Mouse (Mus musculus) myocyte (in vitro differentiated cells): ENCODE results near the gene Dab1.

Experiments used
- E2F4 ChIP-seq: IDR thresholded peaks from one replicate; pipeline ENCODE4 v1.6.1; 2011; ENCODE audit warnings: mild to moderate bottlenecking, control low read depth, moderate library complexity; ENCODE audit not compliant: insufficient read depth
- MAX ChIP-seq: IDR thresholded peaks from one replicate; pipeline ENCODE4 v1.6.1; 2011; ENCODE audit warnings: low read depth, mild to moderate bottlenecking, control low read depth
- MYOD1 ChIP-seq, 3 experiments: IDR thresholded peaks; one replicate each; pipeline ENCODE4 v1.6.1; 2011; ENCODE audit warnings: control low read depth in 2 of 3, low read depth in 2 of 3, mild to moderate bottlenecking in 2 of 3, moderate library complexity in 1 of 3; ENCODE audit not compliant: insufficient read length in 2 of 3, control insufficient read depth in 1 of 3
- MYOG ChIP-seq, 3 experiments: IDR thresholded peaks; one replicate each; pipeline ENCODE4 v1.6.1; 2011; ENCODE audit warnings: control low read depth in 2 of 3, low read depth in 2 of 3, mild to moderate bottlenecking in 2 of 3; ENCODE audit not compliant: insufficient read length in 2 of 3, control insufficient read depth in 1 of 3, insufficient read depth in 1 of 3
- POLR2A ChIP-seq: IDR thresholded peaks from one replicate; pipeline ENCODE4 v1.6.1; 2011; ENCODE audit warnings: low read depth, mild to moderate bottlenecking, control low read depth, moderate library complexity; ENCODE audit not compliant: insufficient read length
- POLR2AphosphoS2 ChIP-seq: IDR thresholded peaks from one replicate; pipeline ENCODE4 v1.6.1; 2011; ENCODE audit warnings: low read depth, control low read depth; ENCODE audit not compliant: insufficient read length
- TCF12 ChIP-seq: IDR thresholded peaks from one replicate; pipeline ENCODE4 v1.6.1; 2011; ENCODE audit warnings: mild to moderate bottlenecking, control low read depth; ENCODE audit not compliant: poor library complexity, insufficient read depth, severe bottlenecking
- USF1 ChIP-seq: IDR thresholded peaks from one replicate; pipeline ENCODE4 v1.6.1; 2011; ENCODE audit warnings: low read depth, mild to moderate bottlenecking, control low read depth, moderate library complexity

DNA sequence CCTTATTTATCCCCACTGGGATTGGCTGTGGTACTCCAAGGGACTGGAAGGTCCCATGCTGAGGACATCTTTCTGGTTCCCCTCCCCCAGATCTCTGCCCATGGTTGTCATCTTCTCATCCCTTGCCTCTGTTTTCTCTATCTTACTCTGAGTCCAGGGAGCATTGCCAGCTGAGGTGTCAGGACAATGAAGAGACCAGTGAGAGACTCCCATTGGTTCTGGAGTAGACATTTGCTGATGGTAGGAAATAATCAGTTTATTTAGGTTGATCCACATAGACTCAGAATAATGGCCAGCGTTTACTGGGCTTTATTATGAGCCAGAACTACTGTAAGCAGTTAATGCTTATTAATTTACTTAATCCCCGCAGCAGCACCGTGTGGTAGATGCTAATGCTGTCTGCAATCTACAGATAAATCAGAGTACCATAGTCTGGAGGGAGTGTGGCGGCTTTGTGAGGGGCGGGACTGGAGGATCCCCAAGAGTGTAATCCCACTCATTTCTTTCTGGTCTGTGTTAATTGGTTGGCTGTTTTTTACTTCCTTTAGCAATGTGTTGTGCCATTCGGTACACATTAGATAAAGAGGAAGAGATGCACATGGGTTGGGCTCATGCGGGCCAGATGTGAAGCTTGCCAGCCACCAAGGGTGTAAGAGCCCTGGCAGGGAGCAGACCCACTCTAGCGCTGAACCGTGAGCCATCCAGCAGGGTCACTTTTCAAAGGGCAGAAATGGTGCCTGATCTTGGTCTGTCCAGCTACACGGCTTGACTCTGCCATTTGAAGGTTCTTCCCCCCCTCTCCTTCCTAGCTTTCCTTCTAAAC, 824.0 kb downstream of the Dab1 start:
- TF ChIP-seq POLR2AphosphoS2 (no peak), POLR2A (no peak), USF1 (no peak), MYOD1 (IDR thresholded peaks at IDR 0.05; ENCODE audit: control insufficient read depth in 1 of 3, insufficient read length in 2 of 3, low read depth in 2 of 3) (no peak), MAX (no peak), MYOG (IDR thresholded peaks at IDR 0.05; ENCODE audit: control insufficient read depth in 1 of 3, insufficient read depth in 1 of 3, insufficient read length in 2 of 3, low read depth in 2 of 3) (no peak), TCF12 (no peak), E2F4 (no peak)
